Mouse (Mus musculus) MEL (cell line): ENCODE results near the gene Nkain2. TPM values are rescaled to one million over a fixed set of nuclear protein-coding genes. Genes with fewer than 3 reads are reported as not detected.

Source experiments
- DNase-seq: peaks from one replicate; pipeline ENCODE4 v3.0.0; 2011; ENCODE audit warnings: low read depth, low spot score
- H3K27ac ChIP-seq: 2 replicates; pipeline ENCODE4 v1.5.1; 2012; ENCODE audit warnings: low read depth, mild to moderate bottlenecking, control low read depth, low read length, moderate library complexity; ENCODE audit not compliant: control insufficient read depth
- H3K27me3 ChIP-seq, 2 experiments: fragments of 150-350 bp in 1 of 2; sonication (generic) in 1 of 2; 2 replicates each; pipeline ENCODE4 v1.6.1; 2012; ENCODE audit warnings: low read length in 2 of 2, mild to moderate bottlenecking in 2 of 2, improper control_type of control experiment in 1 of 2, moderate library complexity in 1 of 2; ENCODE audit not compliant: insufficient read depth in 2 of 2, control insufficient read depth in 1 of 2
- H3K36me3 ChIP-seq, 2 experiments: 2 replicates each; pipeline ENCODE4 v1.6.1; 2012 to 2014; ENCODE audit warnings: low read length in 2 of 2, improper control_type of control experiment in 1 of 2, inconsistent platforms in 1 of 2, mild to moderate bottlenecking in 1 of 2; ENCODE audit not compliant: insufficient read depth in 2 of 2, control insufficient read depth in 1 of 2
- H3K4me1 ChIP-seq, 2 experiments: fragments of 150-350 bp in 1 of 2; sonication (generic) in 1 of 2; 2 replicates each; pipeline ENCODE4 v1.6.1; 2012; ENCODE audit warnings: low read length in 2 of 2, improper control_type of control experiment in 1 of 2, mild to moderate bottlenecking in 1 of 2; ENCODE audit not compliant: insufficient read depth in 2 of 2, control insufficient read depth in 1 of 2
- H3K4me3 ChIP-seq, 2 experiments: fragments of 150-350 bp in 1 of 2; sonication (generic) in 1 of 2; 2 replicates each; pipeline ENCODE4 v1.5.1; 2012; ENCODE audit warnings: low read depth in 2 of 2, low read length in 2 of 2, mild to moderate bottlenecking in 2 of 2, moderate library complexity in 2 of 2, control low read depth in 1 of 2, improper control_type of control experiment in 1 of 2; ENCODE audit not compliant: control insufficient read depth in 1 of 2, insufficient read depth in 1 of 2
- H3K79me2 ChIP-seq: 2 replicates; pipeline ENCODE4 v1.6.1; 2012; ENCODE audit warnings: mild to moderate bottlenecking, low read length, moderate library complexity; ENCODE audit not compliant: control insufficient read depth, poor library complexity, insufficient read depth
- H3K9ac ChIP-seq: 2 replicates; pipeline ENCODE4 v1.6.1; 2012; ENCODE audit warnings: low read depth, mild to moderate bottlenecking, control low read depth, low read length, moderate library complexity; ENCODE audit not compliant: control insufficient read depth, poor library complexity, severe bottlenecking
- H3K9me3 ChIP-seq: fragments of 150-350 bp; sonication (generic); replicated peaks from 2 replicates; pipeline ENCODE4 v1.6.1; 2012; ENCODE audit warnings: mild to moderate bottlenecking, low read length, improper control_type of control experiment, moderate library complexity; ENCODE audit not compliant: insufficient read depth
- BHLHE40 ChIP-seq: IDR thresholded peaks from 2 replicates; pipeline ENCODE4 v1.6.1; 2012; ENCODE audit warnings: low read depth, mild to moderate bottlenecking, inconsistent platforms, low read length, improper control_type of control experiment, borderline replicate concordance
- CHD2 ChIP-seq: IDR thresholded peaks from 2 replicates; pipeline ENCODE4 v1.6.1; 2011; ENCODE audit warnings: low read length, improper control_type of control experiment
- E2F4 ChIP-seq: IDR thresholded peaks from 2 replicates; pipeline ENCODE4 v1.6.1; 2011; ENCODE audit warnings: low read depth, low read length, improper control_type of control experiment, borderline replicate concordance
- EP300 ChIP-seq, 2 experiments: IDR thresholded peaks; 2 replicates each; pipeline ENCODE4 v1.6.1; 2011; ENCODE audit warnings: improper control_type of control experiment in 2 of 2, low read length in 2 of 2, low read depth in 1 of 2, mild to moderate bottlenecking in 1 of 2
- GABPA ChIP-seq: IDR thresholded peaks from 2 replicates; pipeline ENCODE4 v1.6.1; 2012; ENCODE audit warnings: low read depth, mild to moderate bottlenecking, inconsistent platforms, low read length, improper control_type of control experiment, moderate library complexity
- HCFC1 ChIP-seq: IDR thresholded peaks from 2 replicates; pipeline ENCODE4 v1.6.1; 2012; ENCODE audit warnings: low read depth, mild to moderate bottlenecking, inconsistent platforms, low read length, improper control_type of control experiment, moderate library complexity
- MAFK ChIP-seq: IDR thresholded peaks from 2 replicates; pipeline ENCODE4 v1.6.1; 2011; ENCODE audit warnings: low read depth, mild to moderate bottlenecking, low read length, improper control_type of control experiment, borderline replicate concordance
- MAX ChIP-seq: IDR thresholded peaks from 2 replicates; pipeline ENCODE4 v1.6.1; 2011; ENCODE audit warnings: low read length, improper control_type of control experiment
- MEF2A ChIP-seq: IDR thresholded peaks from 2 replicates; pipeline ENCODE4 v1.6.1; 2014; ENCODE audit warnings: low read depth, mild to moderate bottlenecking, inconsistent platforms, low read length, improper control_type of control experiment; ENCODE audit not compliant: poor library complexity, insufficient replicate concordance, severe bottlenecking; ENCODE audit errors: extremely low read depth
- MXI1 ChIP-seq: IDR thresholded peaks from 2 replicates; pipeline ENCODE4 v1.6.1; 2011; ENCODE audit warnings: mild to moderate bottlenecking, low read depth, low read length, improper control_type of control experiment
- MYC ChIP-seq: IDR thresholded peaks from 2 replicates; pipeline ENCODE4 v1.6.1; 2011; ENCODE audit warnings: low read depth, mild to moderate bottlenecking, low read length, improper control_type of control experiment, moderate library complexity
- POLR2AphosphoS5 ChIP-seq: IDR thresholded peaks from 2 replicates; pipeline ENCODE4 v1.6.1; 2012; ENCODE audit warnings: low read depth, borderline replicate concordance, mild to moderate bottlenecking, inconsistent platforms, low read length, moderate library complexity, mixed read lengths
- SMC3 ChIP-seq: IDR thresholded peaks from 2 replicates; pipeline ENCODE4 v1.6.1; 2011; ENCODE audit warnings: low read depth, low read length, improper control_type of control experiment
- TAL1 ChIP-seq: IDR thresholded peaks from 2 replicates; pipeline ENCODE4 v1.6.1; 2012; ENCODE audit warnings: mild to moderate bottlenecking, inconsistent platforms, low read length, moderate library complexity, mixed read lengths
- TBP ChIP-seq: IDR thresholded peaks from 2 replicates; pipeline ENCODE4 v1.8.0; 2011; ENCODE audit warnings: low read depth, low read length, improper control_type of control experiment
- USF1 ChIP-seq: IDR thresholded peaks from 2 replicates; pipeline ENCODE4 v1.6.1; 2014; ENCODE audit warnings: low read depth, mild to moderate bottlenecking, inconsistent platforms, low read length, improper control_type of control experiment, moderate library complexity
- USF2 ChIP-seq, 2 experiments: IDR thresholded peaks; 2 replicates each; pipeline ENCODE4 v1.6.1; 2011 to 2012; ENCODE audit warnings: improper control_type of control experiment in 2 of 2, low read length in 2 of 2, borderline replicate concordance in 1 of 2, inconsistent platforms in 1 of 2, low read depth in 1 of 2, mild to moderate bottlenecking in 1 of 2; ENCODE audit not compliant: insufficient read depth in 1 of 2
- ZC3H11A ChIP-seq: IDR thresholded peaks from 2 replicates; pipeline ENCODE4 v1.6.1; 2012; ENCODE audit warnings: low read depth, mild to moderate bottlenecking, inconsistent platforms, low read length, improper control_type of control experiment
- ZMIZ1 ChIP-seq: IDR thresholded peaks from 2 replicates; pipeline ENCODE4 v1.6.1; 2012; ENCODE audit warnings: low read depth, mild to moderate bottlenecking, inconsistent platforms, low read length, improper control_type of control experiment, moderate library complexity
- ZNF384 ChIP-seq: IDR thresholded peaks from 2 replicates; pipeline ENCODE4 v1.6.1; 2012; ENCODE audit warnings: low read depth, mild to moderate bottlenecking, inconsistent platforms, low read length, improper control_type of control experiment
- polyA plus RNA-seq, 2 experiments: library from polyadenylated mRNA; stranded (reverse) in 1 of 2; unstranded in 1 of 2; fragments of >175 nt in 1 of 2; fragments of >200 nt in 1 of 2; gene quantifications; 2 replicates each; pipeline versions ENCODE4 v1.2.1 to v1.2.4; 2012; ENCODE audit warnings: low replicate concordance in 2 of 2, low read depth in 1 of 2; ENCODE audit not compliant: insufficient read length in 2 of 2, insufficient read depth in 1 of 2, missing spikeins in 1 of 2
- total RNA-seq: library from RNA; depleted of rRNA; stranded (reverse); fragments of 300-350 nt; gene quantifications from 2 replicates; pipeline ENCODE4 v1.2.3, GENCODE M21; 2012

Nkain2 gene
- total and polyA plus RNA-seq, 3 experiments, result not detected

DNA sequence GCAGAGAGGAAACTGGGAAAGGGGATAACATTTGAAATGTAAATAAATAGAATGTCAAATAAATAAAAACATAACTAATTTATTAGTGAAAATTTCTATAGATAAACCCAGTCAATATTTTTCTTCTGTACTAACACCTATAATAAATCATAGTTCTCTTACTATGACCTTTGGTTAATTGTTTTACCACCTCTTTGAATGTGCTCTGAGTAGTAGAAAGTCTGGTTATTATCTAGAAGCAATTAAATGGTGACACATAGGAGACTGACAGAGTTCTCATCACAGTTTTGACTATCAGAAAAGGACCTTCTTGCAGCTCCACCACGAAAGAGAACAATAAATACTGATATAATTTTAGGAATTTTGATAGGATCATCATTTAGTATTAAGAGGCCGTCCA, 295.3 kb downstream of the Nkain2 start:
- no peak overlapping the region for H3K27ac ChIP-seq
- no peaks in the 10 kb centered on the region for H3K36me3 ChIP-seq
- no peak overlapping the region for H3K4me3 ChIP-seq
- H3K9ac ChIP-seq, result no peak overlapping the region
- DNase-seq, result no peak
- H3K27me3 ChIP-seq, result no peaks in the 10 kb centered on the region
- H3K4me1 ChIP-seq, result no peaks in the 10 kb centered on the region
- no peaks in the 10 kb centered on the region for H3K9me3 ChIP-seq
- no peaks in the 10 kb centered on the region for H3K79me2 ChIP-seq
- TF ChIP-seq HCFC1, result no peak
- no peak for TF ChIP-seq ZMIZ1
- TF ChIP-seq MAX, result no peak
- TF ChIP-seq MYC, result no peak
- TF ChIP-seq GABPA, result no peak
- no peak for TF ChIP-seq TAL1
- no peak for TF ChIP-seq E2F4
- no peak for TF ChIP-seq USF1
- no peak for TF ChIP-seq MEF2A
- no peak for TF ChIP-seq USF2 (IDR thresholded peaks at IDR 0.05; ENCODE audit: borderline replicate concordance in 1 of 2, insufficient read depth in 1 of 2, low read depth in 1 of 2, low read length in 2 of 2)
- TF ChIP-seq SMC3, result no peak
- TF ChIP-seq, all 39 proteins: peak for 0

DNA sequence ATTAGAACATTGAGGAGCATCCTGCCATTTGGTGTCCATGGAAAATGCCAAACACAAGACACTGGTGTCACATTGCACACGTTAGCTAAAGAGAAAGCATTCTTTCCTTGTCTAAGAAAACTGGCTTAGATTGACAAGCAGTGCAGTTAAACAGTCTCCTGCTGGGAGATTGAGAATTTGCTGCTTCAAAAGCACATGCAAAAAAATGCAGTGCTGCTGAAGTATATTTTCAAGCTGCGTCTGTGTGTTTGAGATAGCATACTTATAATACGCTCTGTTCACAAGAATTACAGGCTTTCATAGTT, 313.0 kb downstream of the Nkain2 start:
- no peak overlapping the region for H3K4me3 ChIP-seq
- H3K27ac ChIP-seq, result no peak overlapping the region
- H3K9ac ChIP-seq, result no peak overlapping the region
- TF ChIP-seq MAFK, result no peak
- TF ChIP-seq BHLHE40, result no peak
- no peak for TF ChIP-seq EP300 (IDR thresholded peaks at IDR 0.05; ENCODE audit: low read depth in 1 of 2, low read length in 2 of 2)
- no peak for TF ChIP-seq MXI1
- TF ChIP-seq POLR2AphosphoS5, result no peak
- TF ChIP-seq GABPA, result no peak
- no peak for TF ChIP-seq USF2 (IDR thresholded peaks at IDR 0.05; ENCODE audit: borderline replicate concordance in 1 of 2, insufficient read depth in 1 of 2, low read depth in 1 of 2, low read length in 2 of 2)
- no peak for TF ChIP-seq HCFC1
- no peak for TF ChIP-seq ZNF384
- no peak for TF ChIP-seq E2F4
- no peak for TF ChIP-seq USF1
- no peak for TF ChIP-seq CHD2
- TF ChIP-seq TBP, result no peak
- TF ChIP-seq ZC3H11A, result no peak
- no peak for TF ChIP-seq MEF2A
- TF ChIP-seq, all 39 proteins: peak for 0
- H3K9me3 ChIP-seq, result no peaks in the 10 kb centered on the region
- H3K4me1 ChIP-seq, result no peaks in the 10 kb centered on the region
- H3K36me3 ChIP-seq, result no peaks in the 10 kb centered on the region
- H3K27me3 ChIP-seq, result no peaks in the 10 kb centered on the region
- DNase-seq, result no peak
- H3K79me2 ChIP-seq, result no peaks in the 10 kb centered on the region
